Mouse (Mus musculus) brain, embryonic 18.5 days (tissue): ENCODE results near the gene Tert.

Experiments used
- DNase-seq: peaks from one replicate; pipeline ENCODE4 v3.0.0-alpha.2; 2012; ENCODE audit warnings: low read depth, low spot score

Gene Tert

DNA sequence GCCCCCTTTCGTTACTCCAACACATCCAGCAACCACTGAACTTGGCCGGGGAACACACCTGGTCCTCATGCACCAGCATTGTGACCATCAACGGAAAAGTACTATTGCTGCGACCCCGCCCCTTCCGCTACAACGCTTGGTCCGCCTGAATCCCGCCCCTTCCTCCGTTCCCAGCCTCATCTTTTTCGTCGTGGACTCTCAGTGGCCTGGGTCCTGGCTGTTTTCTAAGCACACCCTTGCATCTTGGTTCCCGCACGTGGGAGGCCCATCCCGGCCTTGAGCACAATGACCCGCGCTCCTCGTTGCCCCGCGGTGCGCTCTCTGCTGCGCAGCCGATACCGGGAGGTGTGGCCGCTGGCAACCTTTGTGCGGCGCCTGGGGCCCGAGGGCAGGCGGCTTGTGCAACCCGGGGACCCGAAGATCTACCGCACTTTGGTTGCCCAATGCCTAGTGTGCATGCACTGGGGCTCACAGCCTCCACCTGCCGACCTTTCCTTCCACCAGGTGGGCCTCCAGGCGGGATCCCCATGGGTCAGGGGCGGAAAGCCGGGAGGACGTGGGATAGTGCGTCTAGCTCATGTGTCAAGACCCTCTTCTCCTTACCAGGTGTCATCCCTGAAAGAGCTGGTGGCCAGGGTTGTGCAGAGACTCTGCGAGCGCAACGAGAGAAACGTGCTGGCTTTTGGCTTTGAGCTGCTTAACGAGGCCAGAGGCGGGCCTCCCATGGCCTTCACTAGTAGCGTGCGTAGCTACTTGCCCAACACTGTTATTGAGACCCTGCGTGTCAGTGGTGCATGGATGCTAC lies at the start of gene Tert:
TSS of gene Tert (plus strand) at position 167 of the 805 bp plus-strand sequence.
- DNase-seq = no peak

DNA sequence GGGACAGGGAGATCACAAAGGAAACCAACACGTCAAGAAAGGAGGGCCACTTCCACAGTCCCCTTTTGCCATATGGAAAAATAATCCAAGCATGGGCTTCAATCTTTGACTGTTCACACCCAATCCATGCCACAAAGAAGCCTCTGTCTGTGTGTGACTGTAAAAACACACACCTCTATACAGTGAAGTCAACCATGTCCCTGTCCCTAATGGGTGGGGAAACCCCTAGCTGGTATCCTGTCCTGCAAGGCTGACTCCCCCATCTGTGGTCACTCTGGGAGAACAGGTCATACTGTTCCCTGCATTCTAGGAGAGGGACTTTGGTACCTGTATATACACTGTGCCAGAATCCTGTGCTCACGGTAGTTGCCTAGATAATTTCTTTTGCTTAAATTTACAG lies 49.4 kb upstream of the Tert start:
- DNase-seq = no peak

DNA sequence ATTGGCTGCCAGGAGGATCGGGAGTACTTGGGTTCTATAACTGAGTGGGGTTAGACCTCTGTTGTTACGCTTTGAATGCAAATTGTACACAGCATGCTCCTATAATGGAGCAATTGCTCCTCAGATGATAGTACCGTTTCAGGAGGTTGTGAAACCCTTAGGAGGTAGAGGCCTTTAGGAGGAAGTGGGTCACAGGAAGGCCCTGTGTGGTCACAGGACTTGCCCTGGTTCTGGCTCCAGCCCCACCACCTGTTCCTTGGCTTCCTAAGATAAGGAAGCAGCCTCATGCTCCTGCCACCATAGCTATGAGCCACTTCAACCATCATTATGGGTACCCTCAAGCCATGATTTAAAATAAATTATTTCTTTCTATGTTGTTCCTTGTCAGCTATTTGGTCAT lies 35.2 kb upstream of the Tert start:
- no peak for DNase-seq

DNA sequence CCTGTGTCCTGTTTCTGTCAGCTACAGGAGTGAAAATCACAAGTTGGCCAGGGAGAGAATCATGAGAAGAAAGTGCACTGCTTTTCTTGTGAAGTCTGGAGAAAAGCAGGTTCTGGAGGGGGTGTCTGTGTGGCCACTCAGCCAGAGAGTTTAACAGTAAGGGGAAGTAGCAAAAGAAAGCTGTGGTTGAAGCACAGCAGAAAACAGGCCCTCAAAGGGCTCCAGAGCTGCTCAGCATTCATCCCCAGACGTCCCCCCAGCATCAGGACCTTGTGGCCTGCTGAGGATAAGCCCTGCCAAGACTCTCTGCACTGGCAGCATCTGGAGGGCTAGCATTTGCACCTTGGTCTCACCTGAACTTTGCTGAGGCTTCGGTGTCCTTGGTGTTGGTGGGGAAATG lies 34.2 kb upstream of the Tert start:
- DNase-seq = no peak

DNA sequence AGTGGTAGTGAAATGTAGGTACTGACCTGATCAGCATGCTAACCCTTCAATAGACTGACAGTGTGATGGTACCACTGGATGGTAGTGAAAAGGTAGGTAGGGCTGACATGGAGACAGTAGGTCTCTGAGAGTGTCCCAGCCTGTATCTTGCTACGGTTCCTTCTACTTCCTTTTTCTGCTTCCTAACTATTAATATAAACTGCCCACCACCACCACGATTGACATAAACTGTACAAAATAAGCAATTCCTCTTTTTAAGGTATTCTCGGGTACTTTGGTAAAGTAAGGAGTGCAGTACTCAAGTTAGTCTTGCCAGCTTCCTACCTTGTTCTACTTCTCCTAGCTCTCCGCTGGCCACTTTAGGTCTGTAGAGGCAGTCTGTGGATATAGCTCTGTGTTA lies 30.4 kb upstream of the Tert start:
- DNase-seq = no peak

DNA sequence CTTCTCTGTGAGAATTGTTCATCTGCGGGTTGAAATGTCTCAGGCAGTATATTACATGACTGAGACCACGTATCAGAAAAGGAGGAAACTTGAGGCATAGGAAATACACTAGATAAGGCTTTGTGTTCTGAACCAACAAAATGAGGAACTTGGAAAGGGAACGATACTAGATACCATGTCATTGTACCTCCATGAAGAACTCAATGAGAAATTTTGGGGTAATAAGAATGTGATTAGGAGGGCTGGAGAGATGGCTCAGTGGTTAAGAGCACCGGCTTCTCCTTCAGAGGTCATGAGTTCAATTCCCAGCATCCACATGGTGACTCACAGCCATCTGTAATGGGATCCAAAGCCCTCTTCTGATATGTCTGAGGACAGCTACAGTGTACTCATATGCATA lies 26.5 kb upstream of the Tert start:
- DNase-seq = no peak

DNA sequence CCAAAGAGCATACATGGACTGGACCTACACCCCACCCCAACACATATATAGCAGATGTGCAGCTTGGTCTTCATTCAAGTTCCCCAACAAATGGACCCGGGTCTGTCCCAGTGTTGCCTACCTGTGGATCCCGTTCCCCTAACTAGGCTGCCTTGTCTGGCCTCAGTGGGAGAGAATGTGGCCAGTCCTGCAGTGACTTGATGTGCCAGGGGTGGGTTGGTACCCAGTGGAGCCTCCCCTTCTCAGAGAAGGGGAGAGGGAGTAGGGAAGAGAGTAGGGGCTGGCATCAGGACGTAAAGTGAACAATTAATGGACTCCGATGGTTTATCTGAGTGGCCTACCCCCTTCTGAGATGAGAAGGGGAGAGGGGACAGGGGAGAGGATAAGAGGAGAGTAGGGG lies 23.7 kb upstream of the Tert start:
- no peak for DNase-seq

DNA sequence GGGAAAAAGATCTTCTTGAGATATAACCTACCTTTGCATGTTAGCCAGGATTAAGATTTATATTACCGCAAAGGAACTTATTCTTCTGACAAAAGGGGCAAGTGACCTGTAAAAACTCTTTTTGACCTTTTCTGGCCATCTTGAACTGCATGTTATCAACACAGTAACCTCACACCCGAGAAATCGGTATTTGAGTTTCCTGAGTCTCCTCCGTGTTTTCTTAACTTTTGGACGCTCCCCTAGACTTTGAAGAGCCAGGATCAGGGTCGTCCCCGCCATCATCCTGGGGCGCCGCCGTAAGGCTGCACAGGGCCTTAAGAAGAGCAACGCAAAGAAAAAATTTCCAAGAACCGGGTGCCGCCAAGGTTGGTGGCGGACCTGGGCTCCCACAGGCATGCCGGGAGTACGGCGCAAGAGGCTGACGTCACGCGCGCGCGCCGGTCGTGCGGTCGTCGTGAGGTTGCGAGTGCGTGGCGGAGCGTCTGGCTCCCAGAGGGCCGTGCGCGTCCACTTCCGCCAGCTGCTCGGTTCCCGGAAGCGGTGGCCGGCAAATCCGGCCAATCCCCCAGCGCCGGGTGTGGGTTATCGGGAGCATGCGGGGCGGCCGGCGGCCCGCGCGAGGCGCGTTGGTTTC lies 23.1 kb upstream of the Tert start, which contains the start of gene Clptm1l:
TSS of gene Clptm1l (plus strand) at position 485 of the 634 bp plus-strand sequence.
- peak; percentile 85 for DNase-seq

DNA sequence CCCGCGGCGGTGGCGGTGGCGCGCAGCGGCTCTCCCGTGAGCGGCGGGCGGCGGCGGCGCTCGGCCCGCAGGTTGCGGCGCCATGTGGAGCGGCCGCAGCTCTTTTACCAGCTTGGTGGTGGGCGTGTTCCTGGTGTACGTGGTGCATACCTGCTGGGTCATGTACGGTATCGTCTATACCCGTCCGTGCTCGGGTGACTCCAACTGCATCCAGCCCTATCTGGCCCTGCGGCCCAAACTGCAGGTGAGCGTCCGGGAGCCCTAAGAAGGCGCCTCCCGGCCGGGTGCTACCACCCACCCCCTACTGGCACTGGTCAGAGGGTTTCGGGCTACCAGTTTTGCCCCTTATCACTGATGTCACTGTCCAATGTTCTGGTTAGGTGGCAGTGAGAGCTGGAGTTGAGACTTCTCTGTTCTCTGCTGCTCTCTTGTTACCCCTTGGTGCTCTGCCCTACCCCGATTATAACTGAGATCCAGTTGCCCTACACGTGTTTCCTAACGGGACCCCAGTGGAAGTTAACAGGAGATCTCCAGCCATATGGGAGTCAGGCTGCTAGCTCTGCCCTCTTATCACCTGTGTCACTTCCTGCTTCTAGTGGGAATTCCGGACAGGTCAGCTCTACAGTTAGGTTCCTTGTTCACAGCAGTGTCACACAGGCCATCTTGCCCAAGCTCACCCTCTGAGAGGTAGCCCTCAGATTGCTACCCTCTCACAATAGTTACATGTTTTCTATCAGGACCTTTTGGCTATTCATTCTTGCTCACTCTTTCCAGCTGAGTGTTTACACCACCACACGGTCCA lies 22.4 kb upstream of the Tert start:
- DNase-seq = no peak

DNA sequence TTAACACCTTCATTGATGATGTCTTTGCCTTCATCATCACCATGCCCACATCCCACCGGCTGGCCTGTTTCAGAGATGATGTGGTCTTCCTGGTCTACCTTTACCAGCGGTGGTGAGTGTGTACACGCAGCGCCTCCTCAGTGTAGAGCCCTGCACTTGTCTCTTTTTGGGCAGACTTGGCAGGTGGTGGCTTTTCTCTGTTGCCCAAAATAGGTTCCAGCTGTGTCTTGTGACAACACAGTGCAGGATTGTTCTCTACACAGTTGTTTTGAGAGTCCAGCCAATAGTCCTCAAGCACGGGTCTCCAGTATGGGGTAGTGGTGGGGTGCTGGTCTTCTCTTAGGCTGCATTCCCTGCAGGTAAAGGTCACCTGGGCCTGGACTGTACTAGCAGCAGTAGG lies 8.3 kb upstream of the Tert start:
- DNase-seq = no peak

DNA sequence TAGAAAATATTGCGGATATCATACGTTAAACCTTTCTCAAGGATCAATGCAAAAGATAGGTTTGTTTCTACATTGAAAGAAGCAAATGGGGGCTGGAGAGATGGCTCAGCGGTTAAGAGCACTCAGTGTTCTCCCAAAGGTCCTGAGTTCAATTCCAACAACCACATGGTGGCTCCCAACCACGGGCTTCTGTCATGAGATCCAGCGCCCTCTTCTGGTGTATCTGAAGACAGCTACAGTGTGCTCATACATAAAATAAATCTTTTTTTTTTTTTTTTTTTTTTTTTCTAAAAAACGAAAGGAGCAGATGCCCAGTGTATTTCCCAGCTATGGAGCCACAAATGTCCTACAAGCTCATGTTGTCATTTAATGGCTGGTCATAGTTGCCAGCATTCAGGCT lies 6.1 kb upstream of the Tert start:
- no peak for DNase-seq

DNA sequence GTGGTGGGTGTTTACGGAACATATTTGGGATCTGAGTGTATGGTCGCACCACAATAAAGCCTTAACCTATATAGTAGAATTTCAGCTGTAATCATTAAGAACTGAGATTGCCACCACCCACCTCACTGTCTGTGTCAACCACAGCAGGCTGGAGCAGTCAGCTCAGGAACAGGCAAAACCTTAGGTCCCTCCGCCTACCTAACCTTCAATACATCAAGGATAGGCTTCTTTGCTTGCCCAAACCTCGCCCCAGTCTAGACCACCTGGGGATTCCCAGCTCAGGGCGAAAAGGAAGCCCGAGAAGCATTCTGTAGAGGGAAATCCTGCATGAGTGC lies 334 bp upstream of the Tert start:
- no peak for DNase-seq

DNA sequence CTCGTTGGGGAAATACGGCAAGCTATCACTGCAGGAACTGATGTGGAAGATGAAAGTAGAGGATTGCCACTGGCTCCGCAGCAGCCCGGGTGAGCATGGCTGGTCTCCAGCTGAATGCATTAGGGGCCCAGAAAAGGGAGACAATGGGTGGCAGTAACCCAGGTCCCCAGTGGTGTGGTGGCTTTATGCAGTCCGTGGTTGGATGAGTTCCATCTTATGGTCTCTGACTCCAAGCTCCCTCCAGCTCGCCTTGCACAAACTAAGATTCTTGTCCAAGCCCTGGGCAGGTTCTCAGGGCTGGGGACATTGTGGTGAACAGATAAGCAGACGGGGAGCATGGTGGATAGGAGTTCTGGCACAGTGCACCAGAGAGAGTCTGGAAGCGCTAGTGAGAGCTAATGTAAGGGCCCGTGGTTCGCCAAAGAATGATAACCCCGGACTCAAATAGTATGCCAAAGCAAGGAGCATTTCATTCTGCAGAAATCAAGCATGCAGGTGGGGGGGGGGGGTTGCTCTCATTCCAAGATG lies 1.9 kb downstream of the Tert start:
- DNase-seq = no peak

DNA sequence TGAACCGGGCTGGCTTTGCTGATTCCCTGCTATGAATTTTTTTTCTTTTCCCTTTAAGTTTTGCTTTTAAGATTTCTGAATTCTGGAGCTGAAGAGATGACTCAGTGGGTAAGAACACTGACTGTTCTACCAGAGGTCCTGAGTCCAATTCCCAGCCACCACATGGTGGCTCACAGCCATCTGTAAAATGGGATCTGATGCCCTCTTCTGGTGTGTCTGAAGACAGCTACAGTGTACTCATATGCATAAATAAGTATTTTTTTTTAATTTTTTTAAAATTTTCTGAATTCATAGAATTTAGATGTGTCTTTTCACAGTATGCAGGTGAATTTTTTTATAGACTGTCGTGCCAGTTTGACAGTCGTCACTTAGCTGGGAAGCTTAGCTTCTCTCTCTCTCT lies 5.1 kb downstream of the Tert start:
- no peak for DNase-seq

DNA sequence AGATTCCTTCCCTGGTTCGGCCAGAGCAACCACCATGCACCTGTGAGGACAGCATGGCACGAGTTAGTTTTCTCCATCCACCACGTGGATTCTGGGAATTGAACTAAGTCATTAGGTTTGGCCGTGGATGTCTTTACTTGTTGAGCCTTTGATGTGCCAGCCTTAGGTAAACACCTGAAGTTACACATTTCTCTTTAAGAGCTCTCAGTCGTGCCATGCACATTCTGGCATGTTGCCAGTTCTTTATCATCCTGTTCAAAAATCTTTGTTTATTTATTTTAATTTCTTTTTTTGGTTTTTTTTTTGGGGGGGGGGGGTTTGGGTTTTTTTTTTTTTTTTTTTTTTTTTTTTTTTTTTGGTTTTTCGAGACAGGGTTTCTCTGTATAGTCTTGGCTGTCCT lies 11.1 kb downstream of the Tert start:
- DNase-seq = no peak

DNA sequence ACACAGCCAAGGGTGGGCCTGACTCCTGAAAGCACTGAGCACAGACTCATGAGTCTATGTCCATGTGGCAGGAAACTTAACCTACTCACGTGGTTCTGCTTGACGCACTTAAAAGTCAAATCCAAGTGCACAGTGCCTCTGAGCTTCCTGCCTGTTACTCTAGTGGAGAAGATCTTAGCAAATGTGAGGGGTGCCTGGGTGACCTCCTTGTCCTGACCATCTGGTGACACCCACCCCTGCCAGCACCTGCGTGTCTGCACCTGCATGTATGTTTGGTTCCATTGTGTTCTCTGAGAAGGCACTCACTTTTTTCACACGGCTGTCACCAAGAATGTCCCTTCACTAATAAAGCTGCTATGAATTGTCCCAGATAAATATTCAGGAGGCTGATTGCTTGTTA lies 14.6 kb downstream of the Tert start:
- no peak for DNase-seq

DNA sequence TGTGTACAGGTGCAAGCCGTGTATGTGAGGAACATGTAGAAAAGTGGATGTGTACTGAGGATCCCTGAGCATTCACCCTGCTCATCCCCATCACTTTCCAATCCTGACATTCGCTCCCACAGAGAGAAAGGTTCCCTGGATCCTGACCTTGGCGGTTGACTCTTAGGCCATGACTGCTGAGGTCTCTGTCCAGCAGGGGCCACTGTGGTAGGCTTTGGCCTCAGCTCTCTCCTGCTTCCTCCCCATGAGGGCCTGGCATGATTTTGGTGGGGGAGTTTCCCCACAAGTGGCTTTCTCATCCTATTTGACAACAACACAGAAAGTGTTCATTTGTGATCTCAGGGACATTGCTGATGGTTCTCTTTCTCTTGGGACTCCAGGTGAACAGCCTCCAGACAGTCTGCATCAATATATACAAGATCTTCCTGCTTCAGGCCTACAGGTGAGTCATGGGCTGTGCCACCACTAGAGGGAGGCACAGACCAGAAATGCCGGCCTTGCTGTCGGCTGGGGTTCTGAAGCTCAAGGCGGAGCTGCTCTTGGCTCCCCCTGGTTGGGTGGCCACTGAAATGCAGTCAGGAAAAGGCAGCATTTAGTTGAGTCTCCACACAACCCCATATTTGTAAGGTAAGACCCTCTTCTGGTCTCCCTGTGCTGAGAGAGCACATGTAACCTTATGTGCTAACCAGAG lies 19.8 kb downstream of the Tert start:
- no peak for DNase-seq

DNA sequence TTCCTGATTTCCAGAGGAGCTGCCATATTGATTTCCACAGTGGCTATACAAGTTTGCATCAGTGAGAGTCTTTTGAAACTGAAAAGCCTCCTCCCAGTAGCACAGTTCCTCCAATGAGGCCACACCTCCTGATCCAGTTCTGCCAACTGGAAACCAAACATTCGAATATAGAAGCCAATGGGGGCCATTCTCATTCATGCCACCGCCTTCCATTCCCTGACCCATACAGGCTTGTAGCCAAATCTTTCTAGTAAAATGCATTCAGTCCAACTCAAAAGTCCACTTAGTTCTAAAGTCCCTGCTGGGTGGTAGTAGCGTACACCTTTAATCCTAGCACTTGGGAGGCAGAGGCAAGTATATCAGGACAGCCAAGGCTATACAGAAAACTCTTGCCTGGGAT lies 26.6 kb downstream of the Tert start:
- DNase-seq = no peak

DNA sequence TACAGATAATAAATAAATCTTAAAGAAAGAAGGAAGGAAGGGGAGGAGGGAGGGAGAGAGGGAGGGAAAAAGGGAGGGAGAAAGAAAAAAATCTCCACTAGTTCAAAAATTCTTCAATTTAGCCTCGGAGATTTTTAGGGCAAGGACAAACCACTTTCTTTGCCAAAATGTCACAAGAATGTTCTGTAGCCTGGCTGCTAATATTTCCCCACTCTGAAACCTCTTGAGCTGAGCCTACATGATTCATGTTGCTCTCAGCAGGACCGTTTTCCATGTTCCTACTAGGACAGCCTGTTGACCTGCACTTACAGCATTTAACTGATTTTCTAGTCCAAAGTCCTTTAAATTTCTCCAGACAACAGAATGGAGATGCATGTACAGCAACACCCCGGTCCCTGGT lies 28.3 kb downstream of the Tert start:
- no peak for DNase-seq

DNA sequence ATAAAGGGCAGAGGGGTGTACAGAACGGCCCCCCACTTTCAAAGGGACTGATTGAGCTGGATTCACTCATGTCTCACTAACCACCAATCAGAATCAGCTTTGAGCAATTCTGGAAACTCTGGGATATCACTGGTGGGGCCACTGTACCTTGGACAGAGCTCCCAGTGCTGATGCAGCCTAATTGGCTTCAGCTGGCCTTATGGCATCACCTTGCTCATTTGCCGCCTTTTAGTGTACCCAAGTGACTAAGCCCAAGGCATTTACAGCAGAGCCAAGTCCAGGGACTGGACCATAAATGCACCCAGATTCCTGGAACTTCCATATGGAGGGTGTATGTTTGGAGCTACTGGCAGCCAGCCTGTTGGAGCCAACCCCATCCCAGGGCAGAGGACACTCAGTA lies 32.2 kb downstream of the Tert start:
- DNase-seq = no peak

DNA sequence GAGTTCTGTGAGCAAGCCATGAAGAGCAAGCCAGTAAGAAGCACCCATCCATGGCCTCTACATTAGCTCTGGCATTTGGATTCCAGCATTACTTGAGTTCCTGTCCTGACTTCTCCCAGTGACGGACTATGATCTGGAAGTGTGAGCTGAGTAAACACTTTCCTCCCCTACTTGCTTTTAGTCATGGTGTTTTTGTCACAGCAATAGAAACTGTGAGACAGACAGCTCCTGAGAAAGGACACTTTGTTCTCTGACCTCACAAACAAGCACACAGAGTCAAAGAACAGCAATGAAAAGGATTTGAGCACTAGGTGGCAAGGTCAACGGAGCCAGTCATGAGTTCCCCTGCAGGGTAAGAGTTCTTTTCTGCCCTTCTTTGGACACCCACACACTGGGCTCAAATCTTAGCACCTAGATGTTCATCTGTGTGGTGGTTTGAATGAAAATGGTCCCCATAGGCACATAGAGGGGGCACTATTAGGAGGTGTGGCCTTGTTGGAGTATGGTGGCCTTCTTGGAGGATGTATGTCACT lies 33.5 kb downstream of the Tert start:
- no peak for DNase-seq

DNA sequence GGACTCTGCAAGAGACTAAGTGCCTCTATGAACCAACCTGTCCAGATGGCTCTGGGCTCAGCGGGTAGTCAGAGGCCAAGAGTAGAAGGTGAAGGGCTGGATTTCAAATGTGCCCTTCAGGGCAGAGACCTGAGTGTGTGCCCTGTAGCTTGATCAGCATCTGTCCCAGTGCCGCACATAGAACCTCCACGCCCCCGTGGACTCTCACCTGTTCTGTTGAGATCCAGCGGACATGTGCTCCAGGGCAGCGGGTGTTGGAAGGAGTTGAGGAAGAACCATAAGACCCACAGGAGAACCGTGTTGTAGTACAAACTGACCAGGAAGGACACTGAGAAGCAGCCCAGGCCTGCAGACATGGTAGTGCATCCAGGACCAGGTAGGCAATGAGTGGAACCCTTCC lies 48.5 kb downstream of the Tert start:
- no peak for DNase-seq
